Mouse (Mus musculus) left cerebral cortex, adult 8-10 months (tissue): ENCODE measurements around the gene Gabrb1. TPM values are rescaled to one million over a fixed set of nuclear protein-coding genes. Genes with fewer than 3 reads are reported as not detected.
"Not testable (repeated sequence)": the region's sequence is repeated elsewhere in the genome, so short reads cannot be mapped to it uniquely, and the experiment has no call there.

Source experiments
- DNase-seq, 2 experiments: peaks; one replicate each; pipeline ENCODE4 v3.0.0; 2022; ENCODE audit warnings: low spot score in 2 of 2
- total RNA-seq, 4 experiments: library from RNA; stranded (reverse); gene quantifications; 2 replicates each; pipeline ENCODE4 v1.2.4; 2022

Gene Gabrb1
- total RNA-seq, 4 experiments from 2014 or later = 82.8 to 100 (median 89.7) TPM

- DNase-seq = no peak
Measured at GRCm38 (mm10) chr5:72003811-72004435, 346.0 kb downstream of the Gabrb1 start.

DNA sequence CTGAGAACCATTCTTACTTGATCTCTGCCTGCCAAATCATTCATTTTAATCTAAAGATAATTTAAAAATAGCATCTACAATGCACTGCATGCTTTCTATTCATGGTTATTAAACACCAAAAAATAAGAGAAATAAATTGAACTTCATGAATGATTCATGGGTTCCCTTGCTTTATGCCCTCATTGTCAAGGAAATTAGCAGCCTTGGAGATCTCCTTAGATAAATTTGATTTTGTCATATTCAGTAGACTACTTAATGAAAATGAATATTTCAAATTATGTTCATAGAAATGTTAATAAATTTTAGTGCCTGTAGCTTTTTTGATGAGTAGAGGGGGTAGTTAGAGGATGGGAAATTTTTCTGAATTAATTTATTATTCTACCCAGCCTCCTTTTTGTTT is 379.0 kb downstream of the Gabrb1 start:
- no peak for DNase-seq

- DNase-seq = no peak
Measured at GRCm38 (mm10) chr5:72043226-72044151, 385.6 kb downstream of the Gabrb1 start.

GRCm38 (mm10) chr5:72046261-72046660 is 388.3 kb downstream of the Gabrb1 start:
- DNase-seq = no peak

- DNase-seq = no peak
Measured at GRCm38 (mm10) chr5:72064079-72064478, 406.2 kb downstream of the Gabrb1 start.

DNA sequence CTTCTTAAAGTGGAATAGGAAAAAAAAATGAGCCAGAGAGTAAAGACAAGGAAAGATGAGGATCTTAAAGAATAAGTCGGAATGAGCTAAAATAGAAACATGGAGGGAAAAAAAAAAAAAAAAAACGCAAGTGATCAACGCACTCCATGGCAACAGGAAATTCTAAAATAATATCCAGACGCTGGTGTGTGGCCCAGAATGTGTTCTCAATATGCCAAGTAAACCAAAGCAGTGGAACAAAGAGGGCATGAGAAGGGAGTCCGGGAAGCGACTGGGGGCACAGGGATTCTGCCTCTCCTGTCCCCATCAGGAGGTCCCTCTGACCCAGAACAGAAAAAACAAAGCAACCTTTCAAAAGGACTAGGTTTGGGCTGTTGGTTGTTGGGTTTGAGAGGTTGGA is 410.9 kb downstream of the Gabrb1 start:
- no peak for DNase-seq

GRCm38 (mm10) chr5:72069398-72069797 is 411.5 kb downstream of the Gabrb1 start:
- not testable (repeated sequence) for DNase-seq

DNA sequence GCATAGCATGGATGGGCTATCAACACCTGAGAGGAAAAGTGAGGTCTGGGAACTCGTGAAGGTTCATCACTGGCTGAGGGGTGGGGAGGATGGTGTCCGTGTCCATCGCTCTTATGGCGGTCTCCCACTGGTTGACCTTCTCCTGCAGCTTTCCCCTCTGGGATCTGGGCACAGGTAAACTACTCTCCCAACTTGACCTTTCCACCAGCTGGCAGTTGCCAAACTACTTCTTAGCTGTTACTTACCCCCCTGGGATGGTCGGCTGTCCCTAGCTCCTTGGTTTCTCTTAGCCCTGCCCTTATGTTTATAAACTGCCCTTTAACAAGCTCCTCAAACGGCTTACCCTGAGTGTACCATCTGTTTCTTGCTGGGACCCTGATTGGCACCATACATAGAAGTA is 418.9 kb downstream of the Gabrb1 start:
- DNase-seq = no peak

DNA sequence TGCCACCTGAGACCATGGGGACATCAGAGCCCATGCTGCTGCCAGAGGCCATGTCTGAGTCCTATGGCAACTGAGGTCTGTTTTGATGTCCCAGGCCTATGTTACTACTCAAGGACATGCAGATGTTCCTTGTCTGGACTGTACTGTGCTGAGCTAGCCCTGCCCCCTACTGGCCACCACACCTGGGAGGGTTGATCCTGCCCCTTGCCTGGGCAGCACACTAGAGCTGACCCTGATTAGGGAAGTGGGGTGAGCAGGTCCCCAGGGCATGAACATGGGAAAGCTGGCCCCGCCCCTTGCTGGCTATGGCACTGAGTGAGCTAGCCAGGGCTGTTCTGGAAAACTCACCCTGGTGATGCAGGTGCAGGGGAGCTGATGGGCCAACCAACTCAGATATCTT is 428.6 kb downstream of the Gabrb1 start:
- DNase-seq = no peak

DNA sequence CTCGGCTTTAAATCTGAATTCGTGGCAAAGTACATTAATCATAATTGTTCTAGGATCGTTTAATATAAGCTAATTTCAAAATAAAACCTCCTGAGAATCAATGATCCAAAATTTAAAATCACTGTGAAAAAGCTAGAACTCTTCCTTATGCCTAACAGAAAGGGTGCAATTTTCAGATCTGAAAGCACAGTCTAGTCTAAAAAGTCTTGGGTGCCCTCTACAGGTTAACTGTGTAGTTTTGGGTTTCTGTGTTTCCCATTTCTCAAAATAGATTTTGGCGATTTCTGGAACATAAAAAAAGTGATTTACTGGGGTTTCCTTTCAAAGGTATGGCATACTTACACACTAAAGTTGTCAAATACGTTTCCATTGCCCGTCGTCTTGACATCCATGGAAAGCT is 436.7 kb downstream of the Gabrb1 start:
- no peak for DNase-seq

- DNase-seq = no peak
Measured at GRCm38 (mm10) chr5:72095015-72095414, 437.1 kb downstream of the Gabrb1 start.

- no peak for DNase-seq
Measured at GRCm38 (mm10) chr5:72104274-72104921, 446.5 kb downstream of the Gabrb1 start.

- DNase-seq = no peak
Measured at GRCm38 (mm10) chr5:72122414-72123037, 464.6 kb downstream of the Gabrb1 start.

DNA sequence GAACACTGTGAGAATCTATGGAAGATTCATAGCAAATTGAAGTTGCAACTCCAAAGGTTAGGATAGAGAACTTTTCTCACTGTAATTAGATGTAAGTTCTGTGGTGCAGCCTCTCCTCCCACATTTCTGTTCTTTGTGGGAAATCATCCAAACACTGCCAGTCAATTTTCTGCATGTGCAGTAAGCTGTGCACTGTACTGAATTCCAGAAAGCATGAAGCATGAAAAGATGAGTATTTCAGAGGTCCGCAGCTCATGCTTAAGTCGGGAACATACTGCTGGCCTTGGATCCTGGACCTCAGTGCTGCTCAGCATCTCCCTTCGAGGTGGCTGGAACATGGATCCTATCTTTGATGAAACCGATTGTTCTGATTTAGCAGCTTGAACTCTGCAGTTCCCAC is 468.8 kb downstream of the Gabrb1 start:
- DNase-seq = no peak

GRCm38 (mm10) chr5:72133906-72134305 is 476.0 kb downstream of the Gabrb1 start:
- DNase-seq = no peak

DNA sequence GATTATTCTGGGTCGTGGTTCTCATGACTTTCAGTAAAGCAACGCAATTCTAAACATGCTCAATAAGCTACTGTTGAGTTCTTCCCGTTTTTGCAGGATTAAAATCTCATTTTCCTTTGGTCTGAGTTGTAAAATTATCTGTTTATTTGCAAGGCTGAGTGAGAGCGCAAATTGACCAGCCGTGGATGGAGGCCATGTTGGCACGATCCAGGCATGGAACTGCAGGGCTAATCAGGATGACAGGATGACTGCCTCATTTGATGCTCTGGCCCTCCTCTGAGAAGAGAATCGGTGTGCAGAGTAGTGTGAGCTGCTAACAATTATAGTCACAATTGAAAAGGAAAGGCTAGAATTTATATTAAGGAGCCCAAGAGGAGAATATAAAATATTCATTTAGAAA is 480.3 kb downstream of the Gabrb1 start:
- no peak for DNase-seq

GRCm38 (mm10) chr5:72139619-72140018 is 481.7 kb downstream of the Gabrb1 start:
- no peak for DNase-seq

DNA sequence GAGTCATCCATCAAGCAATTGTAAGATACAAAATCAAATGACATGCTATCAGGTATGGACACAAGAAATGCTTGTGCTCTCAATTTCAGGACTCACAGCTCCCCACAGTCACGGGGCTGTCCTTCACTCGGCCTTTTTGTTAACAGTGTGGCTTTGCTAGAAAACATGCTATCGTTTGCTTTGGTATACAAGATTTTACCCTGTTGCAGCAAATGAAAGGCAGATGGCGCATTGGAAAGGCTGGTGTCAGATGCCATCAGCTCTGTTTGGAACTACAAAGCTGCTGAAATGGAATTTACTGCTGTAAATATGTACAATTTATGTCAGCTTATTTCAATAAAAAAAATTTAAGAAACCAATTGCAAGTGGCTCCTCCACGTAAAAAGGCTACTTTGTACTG is 490.8 kb downstream of the Gabrb1 start:
- no peak for DNase-seq

DNA sequence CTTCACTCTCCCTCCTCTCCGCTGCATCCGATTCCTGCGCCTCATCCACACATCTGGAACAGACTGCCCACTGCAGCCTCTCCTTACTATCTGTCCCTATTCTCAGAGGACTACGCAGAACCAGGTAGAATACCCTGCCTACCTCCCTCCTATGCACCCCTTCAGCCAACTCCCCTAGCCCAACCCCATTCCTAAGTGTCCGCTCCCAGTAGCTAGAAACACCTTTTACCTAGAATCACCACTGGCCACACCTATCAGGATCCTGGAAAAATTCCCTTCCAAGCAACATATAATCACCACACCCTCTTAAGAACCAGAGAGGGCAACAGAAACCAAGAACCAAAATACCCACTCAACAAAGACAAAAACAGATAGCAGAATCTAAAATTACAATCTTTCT is 493.0 kb downstream of the Gabrb1 start:
- no peak for DNase-seq

- DNase-seq = not testable (repeated sequence)
Measured at GRCm38 (mm10) chr5:72155686-72156085, 497.8 kb downstream of the Gabrb1 start.

- no peak for DNase-seq
Measured at GRCm38 (mm10) chr5:72156598-72156997, 498.7 kb downstream of the Gabrb1 start.

DNA sequence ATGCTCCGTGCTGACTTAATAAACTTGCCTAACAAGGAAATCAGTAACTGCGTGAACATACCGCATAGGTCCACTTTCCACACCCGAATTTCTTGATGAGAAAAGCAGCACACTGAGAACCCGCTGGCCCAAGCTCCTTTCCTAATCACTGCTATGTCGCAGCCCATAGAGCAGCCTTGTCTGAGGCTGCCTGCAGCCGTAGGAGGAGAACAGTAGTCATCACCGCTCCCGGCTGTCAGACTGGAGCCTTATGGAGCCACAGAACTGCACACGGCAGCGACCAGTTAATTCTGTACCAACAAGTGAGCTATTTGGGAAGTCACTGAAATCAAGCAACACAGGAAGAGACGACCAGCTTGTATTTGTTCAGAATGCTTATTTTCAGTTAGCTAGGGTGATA is 500.8 kb downstream of the Gabrb1 start:
- DNase-seq = no peak
